Mouse (Mus musculus) ES-Bruce4 (cell line): ENCODE measurements around the gene Vil1. TPM values are rescaled to one million over a fixed set of nuclear protein-coding genes. Genes with fewer than 3 reads are reported as not detected.

ENCODE experiments used
- H3K27ac ChIP-seq: 2 replicates; pipeline ENCODE4 v1.5.1; 2012; ENCODE audit warnings: low read length, inconsistent platforms; ENCODE audit not compliant: insufficient read depth
- H3K27me3 ChIP-seq: 2 replicates; pipeline ENCODE4 v1.6.1; 2012; ENCODE audit warnings: mild to moderate bottlenecking, low read length, inconsistent platforms; ENCODE audit not compliant: control insufficient read depth, poor library complexity, insufficient read depth, severe bottlenecking
- H3K36me3 ChIP-seq: 2 replicates; pipeline ENCODE4 v1.6.1; 2012; ENCODE audit warnings: inconsistent platforms, mild to moderate bottlenecking, low read length, moderate library complexity; ENCODE audit not compliant: control insufficient read depth, poor library complexity, insufficient read depth, severe bottlenecking
- H3K4me1 ChIP-seq: one replicate; pipeline ENCODE4 v1.8.1; 2011; ENCODE audit warnings: low read length; ENCODE audit not compliant: control insufficient read depth, insufficient read depth
- H3K4me3 ChIP-seq: 2 replicates; pipeline ENCODE4 v1.5.1; 2011; ENCODE audit warnings: low read depth, mild to moderate bottlenecking, low read length
- H3K9ac ChIP-seq: 2 replicates; pipeline ENCODE4 v1.6.1; 2012; ENCODE audit warnings: low read depth, mild to moderate bottlenecking, inconsistent platforms; ENCODE audit not compliant: poor library complexity, severe bottlenecking
- H3K9me3 ChIP-seq: replicated peaks from 2 replicates; pipeline ENCODE4 v1.6.1; 2012; ENCODE audit warnings: mild to moderate bottlenecking, low read length, inconsistent platforms; ENCODE audit not compliant: control insufficient read depth, poor library complexity, insufficient read depth, severe bottlenecking
- CTCF ChIP-seq: IDR thresholded peaks from one replicate; pipeline ENCODE4 v1.8.1; 2011; ENCODE audit warnings: low read depth, low read length
- EP300 ChIP-seq: IDR thresholded peaks from 2 replicates; pipeline ENCODE4 v1.6.1; 2011; ENCODE audit warnings: low read depth, low read length; ENCODE audit not compliant: insufficient read depth
- POLR2A ChIP-seq: IDR thresholded peaks from one replicate; pipeline ENCODE4 v1.8.1; 2011; ENCODE audit warnings: low read length; ENCODE audit not compliant: insufficient read depth
- polyA plus RNA-seq: library from polyadenylated mRNA; stranded (reverse); fragments of >200 nt; gene quantifications from 2 replicates; pipeline ENCODE4 v1.2.4, GENCODE M21; 2011; ENCODE audit warnings: low read depth; ENCODE audit not compliant: missing spikeins, insufficient read depth, insufficient read length

Gene Vil1
- polyA plus RNA-seq, 1 experiment: 0.61 TPM

DNA sequence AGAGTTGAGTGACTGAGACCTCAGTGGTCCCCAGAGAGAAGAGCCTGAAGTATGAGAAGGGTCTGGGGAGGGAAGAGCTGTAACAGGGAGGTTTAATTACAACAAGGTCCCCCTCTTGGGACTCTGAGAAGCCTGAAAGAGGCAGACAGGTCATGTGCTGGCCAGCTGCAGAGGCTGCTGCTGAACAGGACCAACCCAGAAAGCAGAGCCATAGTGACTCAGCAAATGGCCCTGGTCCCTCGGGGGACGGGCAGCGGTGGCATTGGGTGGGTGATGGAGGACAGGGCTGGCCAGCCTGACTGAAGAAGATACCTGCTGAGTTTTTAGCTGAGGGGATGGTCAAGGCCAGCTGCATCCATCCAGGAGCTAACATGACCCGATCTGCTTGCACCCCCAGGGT lies 32.8 kb upstream of the Vil1 start:
- H3K4me1 ChIP-seq: peaks cover 10% of the 10 kb centered on the region
- H3K27me3 ChIP-seq: no peaks in the 10 kb centered on the region
- no peak overlapping the region for H3K4me3 ChIP-seq
- TF ChIP-seq EP300: peak; percentile 80
- TF ChIP-seq CTCF: no peak
- no peak for TF ChIP-seq POLR2A
- no peak overlapping the region for H3K9ac ChIP-seq
- H3K27ac ChIP-seq: no peak overlapping the region
- no peaks in the 10 kb centered on the region for H3K9me3 ChIP-seq
- H3K36me3 ChIP-seq: no peaks in the 10 kb centered on the region

DNA sequence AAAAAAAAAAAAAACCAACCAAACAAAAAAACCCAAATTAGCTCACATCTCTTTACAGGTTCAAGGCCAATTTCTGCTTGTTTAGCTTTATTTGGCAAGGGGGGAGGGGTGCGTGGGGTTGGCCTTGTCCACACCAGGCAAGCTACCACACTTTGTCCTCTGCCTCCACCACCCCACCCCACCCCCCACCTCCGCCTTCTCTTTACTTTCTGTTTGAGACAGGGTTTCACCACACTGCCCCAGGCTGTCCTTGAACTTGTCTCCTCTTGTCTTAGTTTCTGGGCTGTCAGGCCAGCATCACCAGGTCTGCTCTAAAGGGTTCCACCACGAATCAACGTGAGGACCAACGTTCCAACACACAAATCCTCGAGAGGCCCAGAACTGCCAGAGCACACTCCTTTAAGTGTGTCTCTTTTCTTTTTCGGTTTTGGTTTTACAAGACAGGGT lies 30.1 kb upstream of the Vil1 start:
- no peak for TF ChIP-seq EP300
- TF ChIP-seq CTCF: no peak
- no peak for TF ChIP-seq POLR2A
- Histone ChIP-seq H3K4me1 (peaks cover 18% of the 10 kb centered on the region), H3K27ac (no peak overlapping the region), H3K9me3 (no peaks in the 10 kb centered on the region), H3K36me3 (no peaks in the 10 kb centered on the region), H3K9ac (no peak overlapping the region), H3K27me3 (no peaks in the 10 kb centered on the region), H3K4me3 (no peak overlapping the region)

DNA sequence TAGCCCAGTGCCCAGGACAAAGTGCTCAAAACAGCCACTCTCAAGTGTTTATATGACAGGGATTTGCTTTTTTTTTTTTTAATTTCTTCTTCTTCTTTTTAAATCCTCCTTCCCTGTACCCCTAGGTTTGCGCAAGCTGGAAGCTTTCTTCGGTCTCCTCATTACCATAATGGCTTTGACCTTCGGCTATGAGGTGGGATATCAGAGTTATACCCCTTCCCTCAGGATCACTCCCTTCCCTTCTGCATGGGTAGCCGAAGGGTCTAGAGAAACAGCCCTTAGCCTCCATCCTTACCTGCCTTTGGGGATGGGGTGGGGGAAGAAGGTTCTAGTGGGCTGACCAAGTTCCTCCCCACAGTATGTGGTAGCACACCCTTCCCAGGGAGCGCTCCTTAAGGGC lies 28.7 kb upstream of the Vil1 start:
- Histone ChIP-seq H3K9me3 (no peaks in the 10 kb centered on the region), H3K36me3 (no peaks in the 10 kb centered on the region), H3K9ac (no peak overlapping the region), H3K27me3 (no peaks in the 10 kb centered on the region), H3K4me3 (no peak overlapping the region), H3K27ac (no peak overlapping the region), H3K4me1 (peaks cover 18% of the 10 kb centered on the region)
- TF ChIP-seq CTCF (no peak), EP300 (no peak), POLR2A (no peak)

DNA sequence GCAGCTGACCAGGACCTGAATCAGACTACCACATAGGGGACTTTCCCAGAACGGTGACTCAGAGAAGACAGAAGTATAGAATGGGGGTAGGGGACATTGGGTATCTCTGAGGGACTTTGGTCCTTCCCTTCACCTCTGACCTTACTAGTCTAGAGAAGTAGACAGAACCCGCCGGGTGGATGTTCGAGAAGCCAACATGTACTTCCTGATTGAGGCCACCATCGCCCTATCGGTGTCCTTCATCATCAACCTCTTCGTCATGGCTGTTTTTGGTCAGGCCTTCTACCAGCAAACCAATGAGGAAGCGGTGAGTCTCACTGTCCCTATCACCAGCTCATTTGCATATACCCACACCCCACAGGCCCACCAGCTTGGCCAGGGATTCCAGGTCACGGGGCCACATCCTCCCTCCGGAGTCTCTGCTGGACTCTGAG lies 27.6 kb upstream of the Vil1 start:
- Histone ChIP-seq H3K4me1 (peaks cover 15% of the 10 kb centered on the region), H3K9me3 (no peaks in the 10 kb centered on the region), H3K36me3 (no peaks in the 10 kb centered on the region), H3K9ac (no peak overlapping the region), H3K4me3 (no peak overlapping the region), H3K27me3 (no peaks in the 10 kb centered on the region), H3K27ac (no peak overlapping the region)
- TF ChIP-seq POLR2A: no peak
- no peak for TF ChIP-seq CTCF
- TF ChIP-seq EP300: no peak

DNA sequence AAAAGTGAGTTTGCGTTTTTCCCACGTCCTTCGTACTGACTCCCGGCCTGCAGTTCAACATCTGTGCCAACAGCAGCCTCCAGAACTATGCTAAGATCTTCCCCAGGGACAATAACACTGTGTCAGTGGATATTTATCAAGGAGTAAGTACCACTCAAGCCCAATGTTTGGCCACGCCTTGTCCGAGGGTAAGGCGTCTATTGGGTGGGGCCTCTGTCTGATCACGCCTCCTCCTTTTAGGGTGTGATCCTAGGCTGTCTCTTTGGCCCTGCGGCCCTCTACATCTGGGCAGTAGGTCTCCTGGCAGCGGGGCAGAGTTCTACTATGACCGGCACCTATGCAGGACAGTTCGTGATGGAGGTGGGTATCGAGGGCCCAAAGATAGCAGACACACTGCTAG lies 25.8 kb upstream of the Vil1 start:
- no peak overlapping the region for H3K4me3 ChIP-seq
- H3K27me3 ChIP-seq: no peaks in the 10 kb centered on the region
- no peaks in the 10 kb centered on the region for H3K36me3 ChIP-seq

DNA sequence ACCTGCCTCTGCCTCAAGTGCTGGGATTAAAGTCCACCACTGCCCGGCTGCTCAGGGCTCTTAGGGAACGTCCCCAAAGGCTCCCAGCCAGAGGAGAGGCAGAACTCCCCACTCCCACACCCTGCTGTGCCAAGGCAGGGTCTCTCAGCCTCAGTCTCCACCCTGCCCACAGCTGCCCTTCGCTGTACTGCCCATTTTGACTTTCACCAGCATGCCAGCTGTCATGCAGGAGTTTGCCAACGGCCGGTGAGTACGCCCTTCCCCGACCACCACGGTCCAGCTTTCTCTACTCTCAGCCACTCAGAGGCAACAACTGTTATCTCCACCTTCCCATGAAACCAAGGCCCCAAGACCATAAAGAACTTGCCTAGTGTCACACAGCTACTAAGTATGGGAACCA lies 24.7 kb upstream of the Vil1 start:
- Histone ChIP-seq H3K9ac (no peak overlapping the region), H3K36me3 (no peaks in the 10 kb centered on the region), H3K9me3 (no peaks in the 10 kb centered on the region), H3K4me1 (peaks cover 12% of the 10 kb centered on the region), H3K27ac (no peak overlapping the region), H3K4me3 (no peak overlapping the region), H3K27me3 (no peaks in the 10 kb centered on the region)
- TF ChIP-seq POLR2A (no peak), CTCF (no peak), EP300 (no peak)

More for the DNA sequence above, 25.8 kb upstream of the Vil1 start:
- Histone ChIP-seq H3K4me1 (peaks cover 12% of the 10 kb centered on the region), H3K9me3 (no peaks in the 10 kb centered on the region), H3K27ac (no peak overlapping the region), H3K9ac (no peak overlapping the region)
- TF ChIP-seq EP300 (no peak), CTCF (no peak), POLR2A (no peak)

DNA sequence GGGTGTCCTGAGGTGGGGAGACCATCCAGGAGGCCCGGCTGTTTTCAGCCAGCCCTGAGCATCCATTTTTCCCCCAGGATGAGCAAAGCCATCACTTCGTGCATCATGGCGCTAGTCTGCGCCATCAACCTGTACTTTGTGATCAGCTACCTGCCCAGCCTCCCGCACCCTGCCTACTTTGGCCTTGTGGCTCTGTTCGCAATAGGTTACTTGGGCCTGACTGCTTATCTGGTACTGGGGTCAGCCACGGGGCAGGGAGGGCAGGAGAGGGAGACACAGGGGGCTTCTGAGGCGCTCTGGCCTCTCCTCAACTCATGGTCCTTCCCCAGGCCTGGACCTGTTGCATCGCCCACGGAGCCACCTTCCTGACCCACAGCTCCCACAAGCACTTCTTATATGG lies 24.1 kb upstream of the Vil1 start:
- no peak overlapping the region for H3K9ac ChIP-seq
- peaks cover 12% of the 10 kb centered on the region for H3K4me1 ChIP-seq
- no peak overlapping the region for H3K27ac ChIP-seq
- no peaks in the 10 kb centered on the region for H3K36me3 ChIP-seq
- no peak overlapping the region for H3K4me3 ChIP-seq
- H3K9me3 ChIP-seq: no peaks in the 10 kb centered on the region
- H3K27me3 ChIP-seq: no peaks in the 10 kb centered on the region
- TF ChIP-seq EP300 (no peak), CTCF (no peak), POLR2A (no peak)
